Mouse (Mus musculus) ES-Bruce4 (cell line): Measurements from ENCODE around the gene Kdf1. TPM values are rescaled to one million over a fixed set of nuclear protein-coding genes. Genes with fewer than 3 reads are reported as not detected.

ENCODE experiments used
- H3K27ac ChIP-seq: 2 replicates; pipeline ENCODE4 v1.5.1; 2012; ENCODE audit warnings: low read length, inconsistent platforms; ENCODE audit not compliant: insufficient read depth
- H3K27me3 ChIP-seq: 2 replicates; pipeline ENCODE4 v1.6.1; 2012; ENCODE audit warnings: mild to moderate bottlenecking, low read length, inconsistent platforms; ENCODE audit not compliant: control insufficient read depth, poor library complexity, insufficient read depth, severe bottlenecking
- H3K36me3 ChIP-seq: 2 replicates; pipeline ENCODE4 v1.6.1; 2012; ENCODE audit warnings: inconsistent platforms, mild to moderate bottlenecking, low read length, moderate library complexity; ENCODE audit not compliant: control insufficient read depth, poor library complexity, insufficient read depth, severe bottlenecking
- H3K4me1 ChIP-seq: one replicate; pipeline ENCODE4 v1.8.1; 2011; ENCODE audit warnings: low read length; ENCODE audit not compliant: control insufficient read depth, insufficient read depth
- H3K4me3 ChIP-seq: 2 replicates; pipeline ENCODE4 v1.5.1; 2011; ENCODE audit warnings: low read depth, mild to moderate bottlenecking, low read length
- H3K9ac ChIP-seq: 2 replicates; pipeline ENCODE4 v1.6.1; 2012; ENCODE audit warnings: low read depth, mild to moderate bottlenecking, inconsistent platforms; ENCODE audit not compliant: poor library complexity, severe bottlenecking
- H3K9me3 ChIP-seq: replicated peaks from 2 replicates; pipeline ENCODE4 v1.6.1; 2012; ENCODE audit warnings: mild to moderate bottlenecking, low read length, inconsistent platforms; ENCODE audit not compliant: control insufficient read depth, poor library complexity, insufficient read depth, severe bottlenecking
- CTCF ChIP-seq: IDR thresholded peaks from one replicate; pipeline ENCODE4 v1.8.1; 2011; ENCODE audit warnings: low read depth, low read length
- EP300 ChIP-seq: IDR thresholded peaks from 2 replicates; pipeline ENCODE4 v1.6.1; 2011; ENCODE audit warnings: low read depth, low read length; ENCODE audit not compliant: insufficient read depth
- POLR2A ChIP-seq: IDR thresholded peaks from one replicate; pipeline ENCODE4 v1.8.1; 2011; ENCODE audit warnings: low read length; ENCODE audit not compliant: insufficient read depth
- polyA plus RNA-seq: library from polyadenylated mRNA; stranded (reverse); fragments of >200 nt; gene quantifications from 2 replicates; pipeline ENCODE4 v1.2.4, GENCODE M21; 2011; ENCODE audit warnings: low read depth; ENCODE audit not compliant: missing spikeins, insufficient read depth, insufficient read length

Kdf1 gene
- polyA plus RNA-seq, 1 experiment, result 10.2 TPM

GRCm38 (mm10) chr4:133574070-133574842 lies 55.5 kb downstream of the Kdf1 start, which contains the start of gene Gpatch3:
Gene Gpatch3, plus strand, starts transcription at chr4:133574745.
- H3K36me3 ChIP-seq, result no peaks in the 10 kb centered on the region
- H3K4me3 ChIP-seq, result peak within 1 kb of the TSS; percentile 81
- no peaks in the 10 kb centered on the region for H3K4me1 ChIP-seq
- H3K9me3 ChIP-seq, result no peaks in the 10 kb centered on the region
- no peak within 1 kb of the TSS for H3K27ac ChIP-seq
- peak within 1 kb of the TSS; percentile 44 for H3K9ac ChIP-seq
- peak; percentile 73 for TF ChIP-seq POLR2A
- TF ChIP-seq EP300, result no peak
- no peaks in the 10 kb centered on the region for H3K27me3 ChIP-seq

GRCm38 (mm10) chr4:133574843-133575202 lies 56.1 kb downstream of the Kdf1 start:
- Histone ChIP-seq H3K27ac (no peak overlapping the region), H3K4me3 (peak overlapping the region; percentile 81), H3K4me1 (no peaks in the 10 kb centered on the region), H3K36me3 (peaks cover 3% of the 10 kb centered on the region), H3K9me3 (no peaks in the 10 kb centered on the region), H3K27me3 (no peaks in the 10 kb centered on the region), H3K9ac (peak overlapping the region; percentile 44)
- TF ChIP-seq EP300 (no peak), POLR2A (no peak), CTCF (no peak)

- H3K27ac ChIP-seq, result no peak overlapping the region
- H3K4me3 ChIP-seq, result no peak overlapping the region
- no peaks in the 10 kb centered on the region for H3K9me3 ChIP-seq
- H3K4me1 ChIP-seq, result no peaks in the 10 kb centered on the region
- peaks cover 13% of the 10 kb centered on the region for H3K36me3 ChIP-seq
- no peak overlapping the region for H3K9ac ChIP-seq
- no peaks in the 10 kb centered on the region for H3K27me3 ChIP-seq
- TF ChIP-seq CTCF, result no peak
- no peak for TF ChIP-seq POLR2A
- TF ChIP-seq EP300, result no peak
Observed at GRCm38 (mm10) chr4:133577983-133578382, 59.2 kb downstream of the Kdf1 start.

Other genes with a start within 250 kb of the Kdf1 start
- 28.5 and 32.4 TPM in 2 replicates for gene Tmem222, start 241.2 kb upstream of the Kdf1 start, polyA plus RNA-seq
- 69.2 and 71.5 TPM in 2 replicates for gene Wdtc1, start 165.5 kb upstream of the Kdf1 start, polyA plus RNA-seq
- gene Slc9a1, start 149.3 kb upstream of the Kdf1 start, polyA plus RNA-seq, result 18.4 and 21.4 TPM in 2 replicates
- gene Tent5b, start 38.8 kb upstream of the Kdf1 start, polyA plus RNA-seq, result 10.9 and 12.4 TPM in 2 replicates
- 10.4 and 13.6 TPM in 2 replicates for gene Trnp1, start 20.4 kb upstream of the Kdf1 start, polyA plus RNA-seq
- 274 and 303 TPM in 2 replicates for gene Nudc, start 27.0 kb downstream of the Kdf1 start, polyA plus RNA-seq
- not detected in 2 replicates for gene Nr0b2, start 34.4 kb downstream of the Kdf1 start, polyA plus RNA-seq
- 3.9 and 7.9 TPM in 2 replicates for gene Gpatch3, start 55.8 kb downstream of the Kdf1 start, polyA plus RNA-seq
- 22.2 and 24.3 TPM in 2 replicates for gene Gpn2, start 65.4 kb downstream of the Kdf1 start, polyA plus RNA-seq
- gene Sfn, start 83.2 kb downstream of the Kdf1 start, polyA plus RNA-seq, result 250 and 292 TPM in 2 replicates
- 34.4 and 43.8 TPM in 2 replicates for gene Zdhhc18, start 131.2 kb downstream of the Kdf1 start, polyA plus RNA-seq
- 12.8 and 15.2 TPM in 2 replicates for gene Pigv, start 153.7 kb downstream of the Kdf1 start, polyA plus RNA-seq
- gene Arid1a, start 237.8 kb downstream of the Kdf1 start, polyA plus RNA-seq, result 119 and 123 TPM in 2 replicates